Comparison of ENCODE assay signal across 7 mouse cellular contexts in genomic region chr1:135019087-135019774, GRCm38 (mm10). TPM values are rescaled to one million over a fixed set of nuclear protein-coding genes. Genes with fewer than 3 reads are reported as not detected.
A peak's percentile ranks its signal among the peaks of the same experiment; 100 is the strongest.
DNase-seq lines count a peak whose midpoint lies in the region; ATAC-seq and TF ChIP-seq lines count a peak whose summit lies in the region.

No protein-coding gene starts in this region.

- DNase-seq in layer of hippocampus, adult 2 months (ENCODE audit: low spot score in 2 of 2) = peak in 1 of 2 experiments; percentile 59
- no peak for DNase-seq in layer of hippocampus, adult 11-12 months (ENCODE audit: low spot score)
- peak; percentile 27 for DNase-seq in Muller cell, postnatal 12 days (ENCODE audit: inconsistent ontology term)
- DNase-seq in testis, postnatal 10 days (ENCODE audit: low spot score) = no peak
- no peak for DNase-seq in c-Kit-positive CD71-positive TER-119-positive erythroid progenitor cells, embryonic 14.5 days (ENCODE audit: low spot score)

- TF ChIP-seq CTCF in layer of hippocampus, adult 2 months (conservative IDR thresholded peaks at IDR 0.05) = no peak
- no peak for TF ChIP-seq CTCF in cortical plate, adult 2 months (IDR thresholded peaks at IDR 0.05; ENCODE audit: extremely low read depth, insufficient read depth, low read length)

- peak overlapping the region; percentile 72 for H3K27ac ChIP-seq in layer of hippocampus, adult 2 months
- H3K27ac ChIP-seq in cortical plate, adult 2 months (ENCODE audit: insufficient read depth, low read length) = 0 out of 2 replicates have a peak overlapping the region, but pooled peaks have one; percentile 24
- 0 out of 2 replicates have a peak overlapping the region, but pooled peaks have one; percentile 29 for H3K27ac ChIP-seq in midbrain, embryonic 16.5 days (ENCODE audit: low read length)

- H3K4me2 ChIP-seq in midbrain, embryonic 16.5 days (ENCODE audit: low read length) = peak overlapping the region; percentile 12; the same call in 1 of the 2 replicates

- H3K9ac ChIP-seq in midbrain, embryonic 16.5 days (ENCODE audit: low read depth, low read length) = no peak overlapping the region

- 16% methylated on average over 13 of the region's 13 CpGs for WGBS in midbrain, embryonic 16.5 days

- ATAC-seq in midbrain, embryonic 16.5 days = peak; percentile 75

- no peaks in the 10 kb centered on the region for H3K36me3 ChIP-seq in midbrain, embryonic 16.5 days (ENCODE audit: control insufficient read depth, insufficient read depth, low read length)

- H3K4me1 ChIP-seq in cortical plate, adult 2 months (ENCODE audit: control insufficient read depth, insufficient read depth, low read length) = peaks cover 4% of the 10 kb centered on the region
- H3K4me1 ChIP-seq in midbrain, embryonic 16.5 days (ENCODE audit: control insufficient read depth, insufficient read depth, low read length) = peaks cover 15% of the 10 kb centered on the region

- no peaks in the 10 kb centered on the region for H3K9me3 ChIP-seq in midbrain, embryonic 16.5 days (replicated peaks; ENCODE audit: control insufficient read depth, low read length, poor library complexity, severe bottlenecking)

- no peaks in the 10 kb centered on the region for H3K27me3 ChIP-seq in midbrain, embryonic 16.5 days (ENCODE audit: control insufficient read depth, insufficient read depth, low read depth, low read length)

- no peak overlapping the region for H3K4me3 ChIP-seq in layer of hippocampus, adult 2 months
- no peak overlapping the region for H3K4me3 ChIP-seq in cortical plate, adult 2 months (ENCODE audit: insufficient read depth, low read length)
- H3K4me3 ChIP-seq in midbrain, embryonic 16.5 days (ENCODE audit: low read depth, low read length) = no peak overlapping the region

- TF ChIP-seq POLR2A in cortical plate, adult 2 months (IDR thresholded peaks at IDR 0.05; ENCODE audit: extremely low read depth, insufficient read depth, low read length) = no peak

RNA-seq across cellular contexts. Expression of gene Ube2t, which starts 56.9 kb away (rescaled TPM):
- 1 to 10 TPM; 1.5 to 1.6 TPM for total RNA-seq in layer of hippocampus, adult 2 months (2021)
- polyA plus RNA-seq in cortical plate, adult 2 months (2012; rRNA removed) = 2.3 and 2.5 TPM in 2 replicates
- polyA plus RNA-seq in midbrain, embryonic 16.5 days (2015; fragmentation: Nextera tagmentation; extraction: Ambion mirVana) = 9.7 and 10.6 TPM in 2 replicates
